Mouse (Mus musculus) heart, adult 18-20 months (tissue): ENCODE measurements at regions not wholly inside any gene's neighbourhood (a gene's known extent, or its start where the extent isn't known, plus 50 kb on each side); places are given as distances from the start of the nearest gene placed in this dataset.

Experiments
- DNase-seq, 2 experiments: peaks; one replicate each; pipeline ENCODE4 v3.0.0; 2021 to 2022; ENCODE audit warnings: mixed read lengths in 1 of 2

DNA sequence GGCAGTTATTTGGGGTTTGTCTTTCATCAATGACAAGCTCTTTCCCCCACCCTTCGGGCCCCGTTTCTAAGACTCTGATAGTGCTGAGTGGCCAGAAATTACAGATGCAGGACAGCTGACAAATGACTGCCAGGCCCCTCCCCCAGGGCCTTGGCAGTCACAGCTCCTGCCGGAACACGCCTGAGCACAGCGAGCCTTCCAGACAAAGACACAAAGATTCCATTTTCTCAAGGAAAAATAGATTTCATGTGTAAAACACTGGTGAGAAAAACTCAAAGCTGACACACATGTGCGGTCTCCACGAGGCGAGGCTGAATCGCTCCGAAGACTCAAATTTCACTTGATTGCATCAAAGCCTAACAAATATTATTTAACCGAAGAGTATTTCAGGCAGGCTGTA, 247.6 kb downstream of the Ptprc start:
- DNase-seq = peak; percentile 65 to 72

- no peak for DNase-seq
Observed at GRCm38 (mm10) chr1:137926326-137926725, 249.2 kb downstream of the Ptprc start.

GRCm38 (mm10) chr1:137924156-137924555, 251.4 kb downstream of the Ptprc start:
- no peak for DNase-seq

- DNase-seq = no peak
Observed at GRCm38 (mm10) chr1:137923705-137924104, 251.8 kb downstream of the Ptprc start.

- DNase-seq = peak in 1 of 2 experiments; percentile 11
Observed at GRCm38 (mm10) chr1:137922769-137923168, 252.7 kb downstream of the Ptprc start.

- DNase-seq = peak in 1 of 2 experiments; percentile 13
Observed at GRCm38 (mm10) chr1:137921592-137921991, 253.9 kb downstream of the Ptprc start.

DNA sequence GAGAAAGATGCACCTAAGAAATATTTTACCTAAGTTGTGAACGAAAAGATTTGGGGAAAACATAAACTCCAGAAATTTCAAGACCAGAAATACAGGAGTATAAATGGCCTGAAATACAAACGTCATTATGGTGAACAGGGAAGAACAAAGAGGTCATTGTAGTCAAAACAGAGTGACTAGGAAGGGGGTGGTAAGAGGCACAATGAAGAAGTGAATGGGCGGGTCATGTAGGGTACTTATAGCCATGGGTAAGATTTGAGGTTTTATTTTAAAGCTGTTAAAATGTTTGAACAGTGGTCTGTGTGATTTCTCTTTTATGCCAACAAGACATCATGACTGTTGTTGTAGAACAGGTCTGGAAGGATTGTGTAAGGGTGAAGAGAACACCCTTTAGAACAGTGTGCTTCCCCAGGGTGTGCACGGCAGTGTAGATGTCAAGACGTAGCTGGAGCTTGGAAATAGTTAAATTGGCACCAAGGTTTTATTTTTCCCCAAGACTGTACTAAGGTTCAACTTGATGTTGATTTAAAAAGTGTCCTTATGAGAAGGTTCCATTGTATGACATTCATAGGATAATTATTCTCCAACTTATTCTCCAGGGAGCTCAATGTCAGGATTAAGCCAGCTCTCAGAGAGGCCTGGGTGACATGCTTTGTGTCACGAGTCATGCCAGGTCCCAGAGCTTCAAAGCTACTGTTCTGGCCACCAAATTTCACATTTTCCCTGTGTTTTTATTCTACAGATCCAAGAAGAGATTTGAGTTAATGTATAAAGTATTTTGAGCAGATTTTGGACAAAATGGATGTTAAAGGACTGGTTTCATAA, 255.6 kb downstream of the Ptprc start:
- no peak for DNase-seq

GRCm38 (mm10) chr1:137917449-137917848, 258.1 kb downstream of the Ptprc start:
- no peak for DNase-seq

- no peak for DNase-seq
Observed at GRCm38 (mm10) chr1:137906883-137907282, 268.6 kb downstream of the Ptprc start.

- no peak for DNase-seq
Observed at GRCm38 (mm10) chr1:137906477-137906876, 269.0 kb downstream of the Ptprc start.

GRCm38 (mm10) chr1:137905566-137905965, 269.9 kb downstream of the Ptprc start:
- no peak for DNase-seq

DNA sequence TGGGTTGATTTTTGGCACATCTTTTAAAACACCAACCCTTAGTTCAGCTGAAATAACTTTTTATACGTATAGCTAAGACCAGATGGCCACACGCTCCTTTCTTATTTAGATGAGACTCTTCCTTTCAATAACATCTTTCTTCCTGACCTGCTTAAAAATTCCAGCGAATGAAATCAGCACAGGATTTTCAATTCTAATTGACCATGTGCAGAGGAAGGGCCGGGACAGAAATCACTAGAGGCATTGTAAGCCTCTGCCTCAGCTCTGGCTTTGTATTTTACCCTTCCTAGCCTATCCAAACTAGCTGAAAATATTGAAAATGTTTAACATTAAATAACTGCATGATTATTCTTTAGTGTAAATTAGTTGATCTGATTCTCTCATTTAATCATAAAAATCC, 272.2 kb downstream of the Ptprc start:
- DNase-seq = no peak

GRCm38 (mm10) chr1:137902859-137903258, 272.6 kb downstream of the Ptprc start:
- peak in 1 of 2 experiments; percentile 16 for DNase-seq

GRCm38 (mm10) chr1:137901996-137902395, 273.5 kb downstream of the Ptprc start:
- DNase-seq = no peak

DNA sequence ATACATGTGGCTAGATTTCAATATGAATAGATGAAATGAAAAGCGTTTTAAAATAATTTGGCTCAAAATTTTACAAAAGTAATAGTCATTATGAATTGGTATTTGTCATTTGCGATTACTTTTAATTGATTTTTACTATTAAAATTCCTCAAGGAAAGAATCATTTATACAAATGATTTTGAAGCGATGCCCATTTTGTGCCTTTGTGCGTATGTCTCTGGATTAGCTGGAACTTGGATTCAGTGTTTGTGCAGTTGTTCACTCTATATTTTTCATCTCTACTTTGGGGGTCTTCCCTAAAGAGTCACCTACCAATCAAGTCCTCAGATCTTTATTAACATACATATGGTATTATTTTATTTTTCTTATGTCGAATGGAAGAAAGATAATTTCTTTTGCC, 274.3 kb downstream of the Ptprc start:
- no peak for DNase-seq

DNA sequence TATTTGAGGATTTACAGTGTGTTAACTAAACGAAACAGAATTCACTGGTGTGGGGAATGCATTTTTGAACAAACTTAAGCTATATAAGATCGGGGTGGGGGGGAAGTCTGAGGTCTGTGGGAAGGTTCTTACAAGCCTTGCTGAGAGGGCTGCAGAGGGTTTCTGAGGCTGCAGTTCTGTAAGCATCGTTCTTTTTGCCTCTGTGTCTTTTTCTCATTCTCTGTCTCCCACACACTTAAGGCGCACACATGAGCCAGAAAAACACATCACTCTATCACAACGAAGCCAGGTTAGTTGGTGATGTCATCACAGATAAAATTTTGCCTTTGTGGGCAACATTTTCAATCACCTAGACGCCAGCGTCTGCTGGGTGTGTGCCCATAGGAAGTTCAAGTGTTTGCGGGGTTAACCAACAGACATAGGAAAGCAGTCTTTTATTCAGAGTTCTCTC, 274.9 kb downstream of the Ptprc start:
- peak; percentile 13 to 52 for DNase-seq

DNA sequence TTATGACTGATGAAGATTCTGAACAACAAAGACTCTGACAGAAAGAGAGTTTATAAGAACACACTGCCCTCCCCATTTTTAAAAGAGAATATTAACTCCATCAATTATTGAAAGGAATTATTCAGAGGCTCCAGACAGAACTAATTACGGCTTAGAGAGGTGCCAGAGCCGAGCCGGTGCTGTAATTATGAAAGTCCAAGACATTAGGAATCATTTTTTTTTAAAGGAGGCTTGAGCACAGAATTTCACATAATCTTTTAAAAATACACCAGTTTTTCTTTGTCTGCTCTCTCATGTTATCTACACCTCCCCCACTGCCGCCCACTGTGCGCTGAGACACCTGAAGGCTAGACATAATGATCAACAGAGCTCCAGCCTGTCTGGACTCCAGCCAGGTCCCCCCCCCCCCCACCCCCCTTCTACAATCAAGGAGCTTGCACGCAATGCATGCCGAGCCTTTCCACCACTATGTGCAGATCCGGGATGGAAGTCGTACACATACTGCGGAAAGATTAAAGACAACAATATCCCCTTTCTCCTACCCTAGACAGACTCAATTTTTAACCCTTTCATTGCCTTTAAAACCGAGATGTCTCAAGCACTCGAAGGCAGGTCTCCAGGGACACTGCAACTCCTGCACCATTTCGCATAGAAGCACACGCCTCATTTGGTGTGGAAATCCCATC, 275.4 kb downstream of the Ptprc start:
- peak; percentile 38 to 53 for DNase-seq

DNA sequence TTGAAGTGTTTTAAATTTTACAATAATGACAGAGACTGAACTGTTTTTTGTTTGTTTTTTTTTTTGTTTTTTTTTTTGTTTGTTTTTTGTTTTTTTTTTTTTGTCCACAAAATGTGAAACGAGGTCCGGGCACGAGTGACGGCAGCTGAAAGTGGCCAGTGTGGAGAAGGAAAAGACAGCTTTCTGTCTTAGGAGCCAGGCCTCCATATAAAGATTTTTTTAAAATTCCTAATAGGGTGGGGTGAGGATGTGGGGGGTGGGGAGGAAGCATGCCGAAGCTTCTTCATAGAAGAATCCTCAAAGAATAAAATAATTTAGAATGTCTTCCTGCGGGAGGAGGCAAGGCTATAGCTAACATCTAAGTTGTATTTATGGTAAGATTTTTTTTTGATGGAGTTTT, 276.2 kb downstream of the Ptprc start:
- DNase-seq = peak in 1 of 2 experiments; percentile 38

DNA sequence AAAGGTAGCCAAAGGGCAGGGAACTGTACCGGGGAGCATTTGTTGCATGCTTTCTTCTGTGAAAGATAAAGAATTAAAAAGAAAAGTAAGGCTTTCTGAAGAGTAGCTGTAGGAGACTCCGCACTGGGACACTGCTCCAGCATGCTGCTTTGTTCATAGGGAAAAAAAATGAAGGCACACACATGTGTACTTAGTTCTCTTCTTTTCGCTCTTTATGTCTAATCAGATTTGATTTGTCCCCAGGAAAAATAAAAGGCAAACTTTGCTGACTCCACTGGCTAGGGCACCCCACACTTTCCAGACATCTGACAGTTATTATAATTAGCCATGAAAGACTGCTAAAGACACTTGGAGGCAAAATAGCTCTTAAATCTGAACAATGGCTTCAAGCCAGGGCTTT, 276.6 kb downstream of the Ptprc start:
- DNase-seq = no peak

- peak; percentile 90 to 92 for DNase-seq
Observed at GRCm38 (mm10) chr1:137898397-137898796, 277.1 kb downstream of the Ptprc start.

- DNase-seq = no peak
Observed at GRCm38 (mm10) chr1:137881656-137882055, 293.9 kb downstream of the Ptprc start.

GRCm38 (mm10) chr1:137874361-137874760, 301.1 kb downstream of the Ptprc start:
- no peak for DNase-seq

- DNase-seq = no peak
Observed at GRCm38 (mm10) chr1:137873628-137874027, 301.9 kb downstream of the Ptprc start.

DNA sequence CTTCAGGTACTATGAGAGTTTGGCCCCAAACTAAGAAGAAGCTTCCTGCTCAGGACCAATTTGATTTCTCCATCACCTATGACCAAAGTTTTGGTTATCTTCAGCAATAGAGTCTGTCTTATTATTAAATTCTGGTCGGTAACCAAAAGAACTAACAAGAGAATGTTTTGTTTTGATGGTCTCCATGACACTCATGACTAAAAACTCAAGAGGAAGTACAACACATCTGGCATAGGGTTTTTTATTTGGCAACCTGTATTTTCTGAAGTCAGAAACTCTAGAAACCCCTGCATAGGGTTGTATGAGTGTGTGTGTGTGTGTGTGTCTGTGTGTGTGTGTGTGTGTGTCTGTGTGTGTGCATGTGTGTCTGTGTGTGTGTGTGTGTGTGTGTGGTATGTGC, 310.5 kb downstream of the Ptprc start:
- DNase-seq = no peak
